Mouse (Mus musculus) adrenal gland, adult 2 months (tissue): Measurements from ENCODE around the gene Kcnj16. TPM values are rescaled to one million over a fixed set of nuclear protein-coding genes. Genes with fewer than 3 reads are reported as not detected.

Source experiments
- DNase-seq: peaks from one replicate; pipeline ENCODE4 v3.0.0; 2021
- long read RNA-seq: library from polyadenylated mRNA; stranded (forward); transcript quantifications from one replicate; pipeline ENCODE4 v2.0.0, GENCODE M21; 2021
- polyA plus RNA-seq: library from polyadenylated mRNA; depleted of rRNA; stranded (reverse); fragments of >200 nt; gene quantifications from 2 replicates; pipeline ENCODE4 v1.2.3, GENCODE M21; 2012; rRNA removed
- total RNA-seq, 2 experiments: library from RNA; stranded (reverse); gene quantifications; 2 replicates each; pipeline ENCODE4 v1.2.3; 2021

Gene Kcnj16
- total RNA-seq (not detected), polyA plus RNA-seq (not detected in 2 replicates)
- long read RNA-seq, result 0 reads

GRCm38 (mm10) chr11:110967762-110968135 is at the start of gene Kcnj16:
Gene Kcnj16, plus strand, starts transcription at chr11:110968033.
- no peak for DNase-seq

GRCm38 (mm10) chr11:110918808-110919465 is 48.9 kb upstream of the Kcnj16 start:
- no peak for DNase-seq

- DNase-seq, result no peak
Observed at GRCm38 (mm10) chr11:110935699-110936098, 32.1 kb upstream of the Kcnj16 start.

GRCm38 (mm10) chr11:110942280-110942679 is 25.6 kb upstream of the Kcnj16 start:
- no peak for DNase-seq

GRCm38 (mm10) chr11:110942695-110943135 is 25.1 kb upstream of the Kcnj16 start:
- DNase-seq, result peak; percentile 62

GRCm38 (mm10) chr11:110956665-110957064 is 11.2 kb upstream of the Kcnj16 start:
- no peak for DNase-seq

- DNase-seq, result no peak
Observed at GRCm38 (mm10) chr11:110961592-110962021, 6.2 kb upstream of the Kcnj16 start.

GRCm38 (mm10) chr11:110967019-110967761 is 643 bp upstream of the Kcnj16 start:
- DNase-seq, result no peak

GRCm38 (mm10) chr11:110968901-110969300 is 1.1 kb downstream of the Kcnj16 start:
- DNase-seq, result no peak

- DNase-seq, result no peak
Observed at GRCm38 (mm10) chr11:110985508-110985907, 17.7 kb downstream of the Kcnj16 start.

- no peak for DNase-seq
Observed at GRCm38 (mm10) chr11:110985949-110986348, 18.1 kb downstream of the Kcnj16 start.

GRCm38 (mm10) chr11:110993616-110994015 is 25.8 kb downstream of the Kcnj16 start:
- peak; percentile 2 for DNase-seq

- no peak for DNase-seq
Observed at GRCm38 (mm10) chr11:110997211-110997610, 29.4 kb downstream of the Kcnj16 start.

GRCm38 (mm10) chr11:111005103-111005502 is 37.3 kb downstream of the Kcnj16 start:
- DNase-seq, result no peak

GRCm38 (mm10) chr11:111009471-111009870 is 41.6 kb downstream of the Kcnj16 start:
- DNase-seq, result no peak

- no peak for DNase-seq
Observed at GRCm38 (mm10) chr11:111016206-111016605, 48.4 kb downstream of the Kcnj16 start.

GRCm38 (mm10) chr11:111020211-111020610 is 52.4 kb downstream of the Kcnj16 start:
- DNase-seq, result no peak

- DNase-seq, result no peak
Observed at GRCm38 (mm10) chr11:111022681-111023281, 54.9 kb downstream of the Kcnj16 start.

- DNase-seq, result no peak
Observed at GRCm38 (mm10) chr11:111042175-111042574, 74.3 kb downstream of the Kcnj16 start.

- DNase-seq, result no peak
Observed at GRCm38 (mm10) chr11:111043298-111043697, 75.5 kb downstream of the Kcnj16 start.

GRCm38 (mm10) chr11:111054252-111054651 is 86.4 kb downstream of the Kcnj16 start:
- no peak for DNase-seq

GRCm38 (mm10) chr11:111054854-111055822 is 87.3 kb downstream of the Kcnj16 start:
- peak; percentile 7 for DNase-seq
